Mouse (Mus musculus) thymus, postnatal 4 days (tissue): ENCODE measurements around the gene Prr29.
A peak's percentile ranks its signal among the peaks of the same experiment; 100 is the strongest.
"Not testable (repeated sequence)": the region's sequence is repeated elsewhere in the genome, so short reads cannot be mapped to it uniquely, and the experiment has no call there.

Source experiments
- DNase-seq: peaks from one replicate; pipeline ENCODE4 v3.0.0; 2021

Prr29 gene

DNA sequence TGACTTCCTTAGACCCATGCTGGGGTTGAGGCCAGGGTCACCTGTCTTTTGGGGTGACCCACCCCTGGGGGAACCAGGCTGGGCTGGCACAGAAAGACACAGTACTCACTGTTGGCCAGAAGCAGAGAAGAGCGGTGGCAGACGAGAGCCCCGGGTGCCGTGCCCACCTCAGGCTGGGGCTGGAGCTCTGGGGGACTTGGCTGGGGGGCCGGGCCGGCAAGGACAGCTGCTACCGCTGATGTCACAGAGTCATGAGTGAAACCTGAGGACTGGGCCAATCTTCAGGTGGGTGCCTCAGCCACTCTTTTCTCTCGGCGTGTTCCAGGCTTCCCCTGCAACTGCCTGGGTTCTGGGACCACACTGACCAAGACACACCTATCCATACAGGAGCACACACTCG is at the start of gene Prr29:
Gene Prr29 (plus strand): TSS at position 107 of the 400 bp plus-strand sequence.
- DNase-seq: no peak

GRCm38 (mm10) chr11:106316416-106316815 is 48.9 kb upstream of the Prr29 start:
- no peak for DNase-seq

DNA sequence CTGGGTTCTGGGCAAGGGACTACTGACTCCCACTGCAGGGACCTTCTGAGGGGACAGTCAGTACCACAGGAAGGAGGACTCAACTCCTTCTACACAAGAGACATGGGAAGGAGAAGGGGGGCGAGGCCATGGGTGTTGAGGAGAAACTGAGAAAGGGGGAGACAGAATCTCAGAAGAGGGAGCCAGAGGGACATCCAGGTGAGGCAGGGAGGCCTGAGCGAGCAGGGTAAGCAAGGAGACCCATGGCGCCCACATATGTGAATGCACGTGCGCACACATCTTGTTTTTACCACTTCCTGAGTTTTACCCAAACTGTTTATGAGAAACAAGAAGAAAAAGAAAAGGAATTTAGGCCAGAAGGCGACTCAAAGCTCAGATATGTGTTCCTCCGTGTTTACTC is 47.5 kb upstream of the Prr29 start:
- peak; percentile 69 for DNase-seq

DNA sequence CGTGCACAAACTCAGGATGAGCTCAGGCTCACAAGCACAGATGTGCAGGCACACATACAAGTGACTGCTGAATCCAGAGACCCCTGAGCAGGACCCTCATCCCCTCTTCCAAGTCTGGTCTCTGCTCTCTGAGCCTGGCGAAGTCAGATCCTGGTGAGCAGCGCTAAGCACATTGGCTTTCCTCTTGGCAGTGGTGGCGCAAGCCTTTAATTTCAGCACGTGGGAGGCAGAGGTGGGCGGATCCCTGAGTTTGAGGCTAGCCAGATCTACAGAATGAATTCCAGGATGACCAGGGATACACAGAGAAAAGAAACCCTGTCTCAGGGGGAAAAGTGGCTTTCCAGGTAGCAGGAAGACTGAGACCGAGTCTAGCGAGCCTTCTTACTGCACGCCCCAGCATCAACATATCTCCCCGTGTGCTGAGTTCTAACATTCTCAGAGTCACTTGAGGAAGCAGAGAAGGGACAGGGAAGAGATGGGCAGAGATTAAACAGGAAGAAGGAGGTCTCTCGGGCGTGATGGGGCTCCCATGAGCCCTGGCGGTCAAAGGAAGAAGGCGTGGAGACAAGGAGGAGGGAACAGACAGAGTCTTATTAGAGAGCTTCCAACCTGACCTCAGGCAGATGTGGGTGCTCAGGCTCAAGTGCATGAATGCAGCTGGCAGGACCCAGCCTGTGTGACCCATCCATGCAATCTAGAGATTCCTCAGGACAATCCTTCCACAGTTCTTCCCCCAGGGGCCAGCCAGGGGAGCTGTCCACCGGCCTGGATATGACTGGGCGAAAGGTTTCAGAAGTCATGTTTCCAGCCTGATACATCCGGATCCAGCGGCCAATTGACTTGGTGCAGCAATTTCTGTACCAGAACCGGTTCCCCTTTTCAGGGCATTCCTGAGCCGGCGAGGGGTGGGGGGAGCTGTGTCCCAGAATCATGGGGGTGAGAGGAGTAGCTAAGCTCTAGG is 46.6 kb upstream of the Prr29 start:
- DNase-seq: peak; percentile 50

GRCm38 (mm10) chr11:106324858-106325257 is 40.4 kb upstream of the Prr29 start:
- DNase-seq: no peak

DNA sequence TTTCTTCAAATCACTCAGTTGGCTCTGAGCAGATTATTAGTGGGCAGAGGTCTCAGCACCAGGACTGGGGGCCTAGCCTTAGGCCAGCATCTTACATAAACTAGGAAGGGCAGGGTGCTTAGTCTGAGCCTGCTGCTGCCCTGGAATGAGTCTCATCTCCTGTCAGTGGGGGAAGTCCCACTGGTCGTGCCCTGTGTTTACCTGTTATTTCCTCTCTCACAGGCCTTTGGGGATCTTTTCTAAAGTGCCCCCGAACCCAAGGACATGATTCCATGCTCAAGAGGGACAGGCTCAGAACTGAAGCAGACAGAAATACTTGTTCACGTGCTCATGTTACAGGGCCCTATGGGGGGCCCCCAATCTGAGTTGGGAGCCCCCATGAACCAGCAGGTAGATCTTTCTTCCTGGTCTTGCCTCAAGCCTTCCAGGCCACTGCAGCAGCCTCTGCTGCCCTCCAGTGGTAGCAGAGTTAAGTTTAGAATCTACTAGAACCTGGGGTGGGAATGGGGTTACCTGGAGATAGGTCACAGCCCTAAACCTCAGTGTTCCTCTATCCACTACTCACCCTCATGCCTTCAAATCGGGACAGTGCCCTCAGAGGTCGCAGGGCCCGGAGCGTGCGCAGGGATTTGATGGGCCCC is 39.6 kb upstream of the Prr29 start:
- peak; percentile 91 for DNase-seq

- DNase-seq: no peak
These were observed 38.8 kb upstream of the Prr29 start for GRCm38 (mm10) chr11:106326475-106326874.

DNA sequence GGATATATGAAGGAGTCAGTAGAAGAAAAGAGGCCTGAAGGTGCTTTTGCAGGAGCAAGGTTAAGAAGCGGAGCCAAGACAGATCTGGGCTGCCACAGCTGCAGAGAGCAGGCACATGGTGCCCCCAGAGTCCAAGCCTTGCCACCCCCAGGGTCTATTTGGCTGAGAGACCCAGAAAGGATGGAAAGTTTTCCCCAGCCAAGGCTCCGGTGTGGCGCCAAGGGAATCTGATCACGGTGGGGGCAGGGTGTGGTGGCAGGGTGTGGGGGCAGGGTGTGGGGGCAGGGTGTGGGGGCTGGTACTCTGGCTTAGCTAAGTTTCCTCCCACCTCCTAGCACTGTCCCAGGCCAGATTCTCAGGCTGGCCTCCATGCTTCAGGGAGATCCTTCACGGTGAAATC is 36.8 kb upstream of the Prr29 start:
- no peak for DNase-seq

DNA sequence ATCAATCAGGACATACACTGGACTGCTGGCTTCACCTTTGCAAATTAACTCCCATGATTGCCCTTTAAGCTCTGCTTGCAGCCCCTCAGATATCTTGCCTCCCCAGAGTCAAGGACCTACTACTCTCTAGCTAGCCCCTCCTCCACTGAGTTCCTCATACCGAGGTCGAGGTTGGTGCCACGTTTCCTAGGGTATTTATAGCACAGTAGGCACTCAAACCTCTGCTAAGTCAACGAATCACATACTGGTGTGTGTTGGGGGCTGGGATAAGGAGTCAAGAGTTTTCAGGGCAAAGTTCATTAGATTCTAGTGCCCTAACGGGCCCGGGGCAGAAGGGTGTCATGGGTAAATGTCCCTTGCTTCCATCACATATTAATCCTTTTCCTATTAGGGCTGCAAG is 36.1 kb upstream of the Prr29 start:
- DNase-seq: no peak

GRCm38 (mm10) chr11:106329682-106330081 is 35.6 kb upstream of the Prr29 start:
- peak; percentile 77 for DNase-seq

DNA sequence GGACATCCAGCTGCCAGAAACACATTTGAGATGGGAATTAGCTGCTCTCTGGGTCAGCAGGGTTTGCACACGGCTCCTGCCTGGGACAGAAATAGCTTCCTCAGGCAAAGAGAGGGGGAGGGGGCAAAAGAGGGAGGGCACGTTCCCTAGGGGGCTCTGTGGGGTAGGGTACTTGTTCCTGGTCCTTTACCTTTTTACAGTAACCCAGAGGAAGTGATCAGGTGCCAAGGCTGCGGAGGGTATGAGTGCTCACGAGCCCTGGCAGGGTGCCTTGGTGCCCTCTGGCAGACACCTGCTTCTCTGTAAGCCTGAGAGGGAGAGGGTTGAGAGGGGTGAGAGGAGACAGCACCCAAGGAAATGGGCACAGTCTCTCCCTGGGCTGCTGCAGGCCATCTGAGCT is 32.8 kb upstream of the Prr29 start:
- DNase-seq: no peak

DNA sequence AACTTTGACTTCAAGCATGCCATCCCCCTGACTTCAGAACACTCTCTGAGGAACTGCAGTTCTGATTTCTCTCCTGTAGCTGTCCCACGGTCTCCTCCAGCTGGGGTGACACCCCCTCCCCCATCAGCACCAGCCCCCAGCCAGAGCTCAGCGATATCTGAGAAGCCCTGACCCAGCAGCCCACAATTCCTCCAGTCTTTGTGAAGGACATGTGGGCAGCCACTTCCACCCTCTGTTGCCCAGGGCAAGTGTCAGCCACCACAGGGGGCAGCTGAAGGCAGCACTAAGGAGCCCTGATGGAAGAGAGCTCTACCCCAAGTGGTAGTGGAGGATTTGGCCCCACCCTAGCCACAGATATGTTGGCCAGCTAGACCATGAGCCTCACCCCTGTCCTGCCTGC is 31.2 kb upstream of the Prr29 start:
- DNase-seq: no peak

DNA sequence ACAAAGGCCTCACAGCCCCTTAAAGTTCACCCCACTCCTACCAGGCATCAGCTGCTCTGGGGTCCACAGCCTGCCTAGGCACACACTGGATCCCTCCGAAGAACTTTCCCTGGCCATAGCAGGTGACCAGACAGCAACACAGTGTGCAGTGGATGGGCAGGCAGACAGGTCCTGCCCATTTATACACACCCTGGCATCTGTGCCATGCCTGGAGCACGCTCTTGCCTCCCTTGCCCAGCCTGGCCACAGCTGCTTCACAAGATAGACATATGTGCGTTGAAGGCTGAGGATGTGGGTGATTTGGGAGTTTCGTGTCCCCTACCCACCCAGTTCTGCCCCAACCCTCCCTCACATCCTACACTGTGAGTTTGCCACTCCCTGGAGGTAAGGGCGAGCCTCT is 27.2 kb upstream of the Prr29 start:
- DNase-seq: no peak

DNA sequence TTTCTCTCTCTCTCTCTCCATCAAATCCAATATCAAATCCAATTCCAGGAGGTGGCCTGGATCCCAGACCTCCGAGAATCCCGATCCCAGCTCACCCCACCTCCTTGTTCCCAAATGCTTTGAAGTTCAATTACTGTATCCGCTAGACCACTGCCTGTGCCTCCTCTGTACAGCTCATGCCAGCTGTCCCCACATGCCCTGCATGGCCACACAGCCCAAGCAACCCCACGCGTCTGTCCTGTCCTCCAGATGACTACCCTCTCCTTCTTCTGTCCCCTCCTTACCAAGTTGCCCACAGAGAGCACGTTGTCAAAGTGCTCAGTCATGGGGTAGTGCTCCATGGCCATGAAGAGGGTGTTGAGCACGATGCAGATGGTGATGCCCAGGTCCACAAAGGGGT is 26.4 kb upstream of the Prr29 start:
- no peak for DNase-seq

DNA sequence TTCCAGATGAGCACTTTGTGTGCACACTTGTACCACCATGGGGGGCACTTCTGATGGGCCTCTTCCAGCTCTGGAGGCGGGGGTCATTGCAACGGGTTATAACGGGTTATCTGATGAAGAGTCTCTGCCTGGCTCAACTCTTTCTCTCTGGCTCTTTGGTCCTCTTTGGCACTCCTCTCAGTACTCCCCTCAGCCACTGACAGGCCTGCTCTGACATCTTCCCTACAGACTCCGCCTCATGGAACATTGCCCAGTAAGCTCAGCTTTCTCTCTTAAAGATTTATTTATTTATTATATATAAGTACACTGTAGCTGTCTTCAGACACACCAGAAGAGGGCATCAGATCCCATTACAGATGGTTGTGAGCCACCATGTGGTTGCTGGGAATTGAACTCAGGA is 25.9 kb upstream of the Prr29 start:
- not testable (repeated sequence) for DNase-seq

GRCm38 (mm10) chr11:106340990-106341520 is 24.2 kb upstream of the Prr29 start:
- DNase-seq: no peak

DNA sequence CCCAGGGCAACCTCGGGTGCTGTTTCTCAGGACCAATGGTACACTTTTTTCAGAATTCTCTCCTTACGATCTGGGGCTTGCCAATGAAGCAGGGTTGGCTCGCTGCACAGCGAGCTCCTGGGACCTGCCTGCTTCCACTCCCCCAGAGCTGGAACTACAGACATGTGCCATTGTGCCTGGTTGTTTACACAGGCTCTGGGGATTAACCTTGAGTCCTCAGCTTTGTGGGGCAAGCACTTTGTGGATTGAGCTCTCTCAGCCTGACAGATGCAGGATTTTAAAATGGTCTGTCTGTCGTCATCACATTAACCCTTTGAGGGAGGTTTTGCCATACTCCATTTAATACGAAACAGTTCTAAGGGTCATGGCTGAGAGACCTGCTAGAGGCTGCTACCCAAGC is 20.4 kb upstream of the Prr29 start:
- no peak for DNase-seq

DNA sequence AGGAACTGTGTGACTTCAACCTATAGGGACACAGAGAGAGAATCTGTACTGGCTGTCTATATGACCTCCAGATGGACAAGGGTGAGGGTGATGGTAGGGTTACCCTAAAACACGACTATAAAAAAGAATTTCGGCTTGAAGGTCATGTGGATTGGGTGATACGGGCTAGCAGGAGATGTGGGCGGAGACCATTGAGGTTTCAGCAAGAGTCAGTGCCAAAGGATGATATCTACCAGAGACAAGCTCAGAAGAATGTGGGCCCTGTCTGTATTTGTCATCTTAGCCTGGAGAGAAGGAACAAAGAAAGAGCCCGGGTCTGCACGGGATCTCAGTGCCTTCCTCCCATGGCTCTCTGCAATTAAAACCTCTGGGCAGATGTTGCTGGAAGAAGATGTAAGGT is 15.5 kb upstream of the Prr29 start:
- DNase-seq: no peak

- DNase-seq: no peak
These were observed 14.4 kb upstream of the Prr29 start for GRCm38 (mm10) chr11:106350853-106351252.

GRCm38 (mm10) chr11:106351253-106351652 is 14.0 kb upstream of the Prr29 start:
- DNase-seq: no peak

DNA sequence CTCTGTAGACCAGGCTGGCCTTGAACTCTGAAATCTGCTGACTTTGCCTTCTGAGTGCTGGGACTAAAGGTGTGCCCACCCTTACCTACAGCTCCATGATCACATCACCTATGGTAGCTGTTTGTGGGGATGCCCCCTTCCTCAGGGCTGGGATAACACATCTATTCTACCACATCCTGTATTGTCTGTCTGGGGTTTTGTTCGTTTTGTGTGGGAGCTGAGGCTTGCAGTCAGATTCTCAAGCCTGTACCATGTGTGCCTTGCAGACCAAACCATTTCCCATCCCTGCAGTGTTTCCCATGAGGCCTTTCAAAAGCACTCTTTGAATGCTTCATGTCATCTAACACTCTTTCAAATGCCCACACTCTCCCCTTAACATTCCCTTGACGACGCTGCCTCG is 13.3 kb upstream of the Prr29 start:
- DNase-seq: no peak

- no peak for DNase-seq
These were observed 12.1 kb upstream of the Prr29 start, which contains the start of gene Scn4a for GRCm38 (mm10) chr11:106353188-106353587. Gene Scn4a (minus strand): TSS chr11:106353288.

DNA sequence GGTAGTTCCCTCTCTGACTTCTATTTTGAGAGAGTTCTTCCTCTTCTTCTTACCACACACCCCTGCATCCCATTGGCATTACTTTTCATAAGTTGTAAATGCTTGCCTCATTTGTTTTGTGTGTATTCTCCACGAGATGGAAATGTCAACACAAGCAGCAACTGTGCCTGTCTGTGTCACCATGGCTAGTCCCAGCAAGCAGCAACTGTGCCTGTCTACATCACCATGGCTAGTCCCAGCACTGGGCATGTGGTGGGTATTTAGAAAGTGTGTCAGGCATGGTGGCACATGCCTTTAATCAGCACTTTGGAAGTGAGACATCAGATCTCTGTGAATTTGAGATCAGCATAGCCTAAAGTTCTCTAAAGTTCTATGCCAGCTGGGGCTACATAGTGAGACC is 11.1 kb upstream of the Prr29 start:
- no peak for DNase-seq
